Mouse (Mus musculus) midbrain, postnatal 0 days (tissue): ENCODE data around the gene Rsbn1. TPM values are rescaled to one million over a fixed set of nuclear protein-coding genes. Genes with fewer than 3 reads are reported as not detected.
A peak's percentile ranks its signal among the peaks of the same experiment; 100 is the strongest.

Source experiments
- ATAC-seq: fragments of 200-750 bp; cut with Nextera tagmentation; 2 replicates; pipeline ENCODE4 v1.8.0; 2017; ENCODE audit warnings: moderate number of reproducible peaks, mild to moderate bottlenecking, moderate TSS enrichment, moderate library complexity; ENCODE audit not compliant: low FRiP score
- DNase-seq: peaks from one replicate; pipeline ENCODE4 v3.0.0-alpha.2; 2015; ENCODE audit warnings: low spot score
- H3K27ac ChIP-seq: fragments of 300-500 bp; sonication (generic); 2 replicates; pipeline ENCODE4 v1.5.1; 2014; ENCODE audit warnings: low read depth, mild to moderate bottlenecking, low read length, mixed read lengths
- H3K27me3 ChIP-seq: fragments of 300-500 bp; sonication (generic); 2 replicates; pipeline ENCODE4 v1.6.1; 2014; ENCODE audit warnings: low read length, control low read depth, mixed read lengths; ENCODE audit not compliant: insufficient read depth
- H3K36me3 ChIP-seq: fragments of 300-500 bp; sonication (generic); 2 replicates; pipeline ENCODE4 v1.6.1; 2014; ENCODE audit warnings: low read length, control low read depth, mixed read lengths; ENCODE audit not compliant: insufficient read depth
- H3K4me1 ChIP-seq: fragments of 300-500 bp; sonication (generic); 2 replicates; pipeline ENCODE4 v1.6.1; 2014; ENCODE audit warnings: mild to moderate bottlenecking, control low read depth, antibody characterized with exemption, low read length, mixed read lengths; ENCODE audit not compliant: insufficient read depth
- H3K4me2 ChIP-seq: fragments of 300-500 bp; sonication (generic); 2 replicates; pipeline ENCODE4 v1.6.1; 2014; ENCODE audit warnings: low read depth, mild to moderate bottlenecking, low read length, mixed read lengths; ENCODE audit not compliant: poor library complexity, severe bottlenecking
- H3K4me3 ChIP-seq: fragments of 300-500 bp; sonication (generic); 2 replicates; pipeline ENCODE4 v1.5.1; 2014; ENCODE audit warnings: low read depth, mild to moderate bottlenecking, low read length, moderate library complexity
- H3K9ac ChIP-seq: fragments of 300-500 bp; sonication (generic); replicated peaks from 2 replicates; pipeline ENCODE4 v1.6.1; 2014; ENCODE audit warnings: mild to moderate bottlenecking, low read length, moderate library complexity, mixed read lengths; ENCODE audit not compliant: poor library complexity, severe bottlenecking
- H3K9me3 ChIP-seq: fragments of 300-500 bp; sonication (generic); 2 replicates; pipeline ENCODE4 v1.6.1; 2016; ENCODE audit warnings: low read length, control low read depth
- CTCF ChIP-seq: IDR thresholded peaks from 2 replicates; pipeline ENCODE4 v1.5.1; 2016; ENCODE audit warnings: antibody characterized with exemption, mild to moderate bottlenecking
- WGBS: fragments of 180-500 bp; shearing (Covaris S2); extraction: QIAGEN DNeasy Blood & Tissue Kit; methylation state at CpG from one replicate; pipeline ENCODE4 v1.1.7; 2014; 5-methylcytosine and 5-hydroxymethylcytosine counted together
- polyA plus RNA-seq: library from polyadenylated mRNA; unstranded; fragments of >200 nt; fragmentation: Nextera tagmentation; extraction: Ambion mirVana; gene quantifications from 2 replicates; pipeline ENCODE4 v1.2.1, GENCODE M21; 2015
- total RNA-seq: library from RNA; depleted of rRNA; stranded (reverse); fragments of >200 nt; gene quantifications from 2 replicates; pipeline ENCODE4 v1.2.3, GENCODE M21; 2014

Gene Rsbn1
- total and polyA plus RNA-seq, 2 experiments from 2014 or later, result 21.7 to 38.4 TPM

- WGBS, result 100% methylated on average over 1 of the region's 1 CpGs
- H3K4me2 ChIP-seq, result no peak overlapping the region
- H3K9ac ChIP-seq, result no peak overlapping the region
- no peak overlapping the region for H3K4me3 ChIP-seq
- no peak for TF ChIP-seq CTCF
- H3K36me3 ChIP-seq, result no peaks in the 10 kb centered on the region
- no peaks in the 10 kb centered on the region for H3K9me3 ChIP-seq
- ATAC-seq (no peak), DNase-seq (no peak)
- no peak overlapping the region for H3K27ac ChIP-seq
- H3K4me1 ChIP-seq, result no peaks in the 10 kb centered on the region; the same call in 1 of the 2 replicates
- no peaks in the 10 kb centered on the region for H3K27me3 ChIP-seq
These were observed 6.2 kb downstream of the Rsbn1 start for GRCm38 (mm10) chr3:103920094-103920493.

- H3K27me3 ChIP-seq, result no peaks in the 10 kb centered on the region
- H3K9me3 ChIP-seq, result no peaks in the 10 kb centered on the region
- no peak overlapping the region for H3K4me2 ChIP-seq
- no peak overlapping the region for H3K9ac ChIP-seq
- no peak overlapping the region for H3K4me3 ChIP-seq
- H3K4me1 ChIP-seq, result no peaks in the 10 kb centered on the region
- 52% methylated on average over 3 of the region's 3 CpGs for WGBS
- DNase-seq (no peak), ATAC-seq (no peak)
- no peaks in the 10 kb centered on the region for H3K36me3 ChIP-seq
- no peak for TF ChIP-seq CTCF
- H3K27ac ChIP-seq, result no peak overlapping the region
These were observed 11.4 kb downstream of the Rsbn1 start for GRCm38 (mm10) chr3:103925302-103925701.

- no peak for TF ChIP-seq CTCF
- Histone ChIP-seq H3K36me3 (peaks cover 3% of the 10 kb centered on the region; the same call in 1 of the 2 replicates), H3K9me3 (no peaks in the 10 kb centered on the region), H3K4me2 (no peak overlapping the region), H3K4me3 (no peak overlapping the region), H3K27ac (no peak overlapping the region), H3K4me1 (0 out of 2 replicates have a peak, but pooled peaks cover 2% of the 10 kb centered on the region), H3K9ac (no peak overlapping the region), H3K27me3 (no peaks in the 10 kb centered on the region)
- ATAC-seq, result no peak
- no peak for DNase-seq
- WGBS, result 66% methylated on average over 6 of the region's 6 CpGs
These were observed 13.6 kb downstream of the Rsbn1 start for GRCm38 (mm10) chr3:103927511-103927910.

DNA sequence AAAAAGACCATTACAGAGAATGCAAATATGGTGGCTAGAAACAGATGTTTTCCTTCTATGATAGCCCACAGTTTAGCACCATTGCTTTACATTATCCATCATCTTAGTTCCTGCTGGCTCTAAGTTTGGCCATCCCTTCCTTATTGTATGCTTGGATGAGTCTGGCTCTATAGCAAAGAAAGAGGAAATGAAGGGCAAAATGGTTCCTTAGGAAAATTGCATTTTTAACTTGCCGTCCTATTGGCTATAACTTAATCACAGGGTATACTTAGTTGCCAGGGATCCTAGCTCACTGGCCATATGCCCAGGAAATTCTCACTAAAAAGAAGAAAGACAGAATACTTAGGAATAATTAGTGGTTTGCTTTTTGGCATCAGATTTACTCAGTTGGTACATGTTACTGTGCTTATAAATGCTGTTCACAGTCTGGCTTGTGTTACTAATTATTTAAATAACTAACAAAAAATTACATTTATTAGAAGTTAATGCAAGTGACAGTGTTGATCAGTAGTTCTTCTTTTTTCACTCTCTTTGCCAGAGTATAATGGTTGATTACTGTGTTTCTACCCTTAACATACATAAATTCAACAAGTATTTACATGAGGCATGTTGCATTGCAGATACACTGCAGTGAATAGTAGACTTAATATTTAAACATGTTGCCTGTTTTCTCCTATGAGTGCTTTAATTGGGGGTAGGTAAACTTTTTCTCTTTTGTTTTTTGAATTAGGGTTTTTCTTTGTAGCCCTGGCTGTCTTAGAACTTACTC is 31.1 kb downstream of the Rsbn1 start:
- TF ChIP-seq CTCF, result no peak
- peak; percentile 76 for DNase-seq
- Histone ChIP-seq H3K4me3 (no peak overlapping the region), H3K9me3 (no peaks in the 10 kb centered on the region), H3K9ac (no peak overlapping the region), H3K4me1 (no peaks in the 10 kb centered on the region), H3K27ac (no peak overlapping the region), H3K4me2 (no peak overlapping the region), H3K27me3 (no peaks in the 10 kb centered on the region), H3K36me3 (no peaks in the 10 kb centered on the region)
- no peak for ATAC-seq
- 66% methylated on average over 1 of the region's 1 CpGs for WGBS

DNA sequence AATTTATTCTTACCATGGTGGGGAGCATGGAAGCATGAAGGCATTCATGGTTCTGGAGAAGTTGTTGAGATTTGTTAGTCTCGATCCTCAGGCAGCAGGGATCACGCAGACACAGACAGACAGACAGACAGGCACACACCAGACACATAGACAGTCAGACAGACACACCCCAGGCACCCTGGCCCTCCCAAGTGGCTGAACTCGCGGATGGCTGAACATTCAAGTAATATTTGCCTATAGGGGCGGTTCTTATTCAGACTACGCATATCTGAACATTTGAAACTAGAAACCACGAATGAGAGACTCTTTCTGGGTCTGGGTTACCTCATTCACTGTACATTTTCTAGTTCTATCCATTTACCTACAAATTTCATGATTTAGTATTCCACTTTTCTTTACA is 34.7 kb downstream of the Rsbn1 start:
- H3K4me2 ChIP-seq, result no peak overlapping the region
- TF ChIP-seq CTCF, result no peak
- 96% methylated on average over 7 of the region's 7 CpGs for WGBS
- H3K27me3 ChIP-seq, result no peaks in the 10 kb centered on the region
- H3K27ac ChIP-seq, result no peak overlapping the region
- no peaks in the 10 kb centered on the region for H3K36me3 ChIP-seq
- no peaks in the 10 kb centered on the region for H3K4me1 ChIP-seq
- DNase-seq, result no peak
- H3K4me3 ChIP-seq, result no peak overlapping the region
- ATAC-seq, result no peak
- H3K9me3 ChIP-seq, result no peaks in the 10 kb centered on the region
- H3K9ac ChIP-seq, result no peak overlapping the region

GRCm38 (mm10) chr3:103960622-103961021 is 46.7 kb downstream of the Rsbn1 start:
- Histone ChIP-seq H3K9me3 (no peaks in the 10 kb centered on the region), H3K4me2 (no peak overlapping the region), H3K27me3 (no peaks in the 10 kb centered on the region), H3K9ac (no peak overlapping the region), H3K27ac (no peak overlapping the region), H3K4me3 (no peak overlapping the region), H3K4me1 (no peaks in the 10 kb centered on the region), H3K36me3 (0 out of 2 replicates have a peak, but pooled peaks cover 7% of the 10 kb centered on the region)
- ATAC-seq (no peak), DNase-seq (no peak)
- WGBS, result 93% methylated on average over 3 of the region's 3 CpGs
- TF ChIP-seq CTCF, result no peak
